Mouse (Mus musculus) monocyte, adult 2 months (primary cell): ENCODE results near the gene Yap1.

ENCODE experiments used
- DNase-seq, 2 experiments: peaks; one replicate each; pipeline ENCODE4 v3.0.0; 2022; ENCODE audit warnings: low spot score in 2 of 2, low read depth in 1 of 2

Yap1 gene

GRCm38 (mm10) chr9:8004370-8004991 lies at the start of gene Yap1:
Gene Yap1 (minus strand): TSS chr9:8004596.
- DNase-seq: no peak

DNA sequence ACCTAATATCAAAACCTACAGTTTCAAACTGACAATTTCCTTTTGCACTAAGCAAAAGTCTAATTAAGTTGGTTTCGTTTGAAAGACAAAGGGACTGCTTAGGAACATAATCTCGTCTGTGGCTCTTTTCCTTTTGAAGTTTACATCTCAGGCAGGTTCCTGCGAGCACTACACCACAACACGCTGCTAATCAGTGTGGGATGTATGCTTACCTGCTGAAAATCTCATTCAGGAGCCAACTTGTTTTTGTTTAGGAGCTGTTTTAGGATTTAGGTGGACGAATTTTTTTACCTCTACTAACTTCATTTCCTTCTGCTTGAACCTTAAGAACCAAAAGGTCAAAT lies 38.6 kb upstream of the Yap1 start:
- DNase-seq: no peak

DNA sequence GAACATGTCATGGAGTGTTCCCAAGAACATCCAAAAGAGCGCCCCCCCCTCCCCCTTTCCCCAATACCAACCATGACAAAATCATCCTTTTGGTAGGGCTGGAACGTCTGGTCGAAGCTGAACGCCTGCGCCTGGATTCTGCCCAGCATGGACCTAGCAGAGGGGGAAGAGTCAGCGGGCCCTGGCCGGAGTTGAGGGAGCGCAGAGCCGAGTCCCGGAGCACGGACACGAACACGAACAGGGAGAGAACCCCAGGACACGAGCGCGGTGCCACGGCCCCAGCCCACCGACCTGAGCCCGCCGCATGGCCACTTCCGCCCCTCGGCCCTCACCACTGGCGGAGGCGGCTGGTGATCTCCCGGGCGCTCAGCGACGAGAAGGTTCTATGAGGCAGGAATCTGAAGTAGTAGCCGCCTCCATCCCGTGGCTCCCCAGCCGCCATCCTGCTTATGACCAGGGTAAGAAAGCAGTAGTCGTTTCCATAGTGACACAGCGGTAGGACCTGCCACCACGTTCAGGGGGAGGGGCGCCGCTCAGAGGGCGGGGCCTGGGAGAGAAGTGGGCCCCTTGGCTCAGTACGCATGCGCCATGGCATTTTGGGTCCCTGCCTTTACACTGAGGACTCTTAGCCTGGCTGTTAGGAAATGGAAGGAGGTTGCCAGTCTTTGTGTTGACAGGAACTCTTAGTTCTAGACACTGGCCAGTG lies 38.1 kb upstream of the Yap1 start, which contains the start of gene Cfap300:
Cfap300 (minus strand) TSS at position 486 of the 706 bp plus-strand sequence.
- peak in 1 of 2 experiments; percentile 24 for DNase-seq

DNA sequence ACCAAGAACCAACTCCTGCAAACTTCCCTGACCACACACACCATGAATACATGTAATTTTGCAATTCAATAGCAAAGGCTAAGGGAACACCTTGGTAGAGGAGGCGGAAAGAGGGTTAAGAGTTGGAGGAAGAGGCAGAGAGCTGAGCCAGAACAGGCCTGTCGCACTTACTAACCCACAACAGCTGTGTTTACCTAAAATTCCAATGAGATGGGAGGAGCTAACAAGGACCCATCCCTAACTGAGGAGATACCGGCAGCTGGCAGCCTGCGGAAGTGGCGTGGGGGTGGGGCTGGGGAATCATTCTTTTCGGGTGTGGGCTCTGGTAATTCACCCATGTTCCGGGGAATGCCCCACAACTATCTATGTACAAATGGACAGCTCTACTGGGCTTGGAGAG lies 31.1 kb upstream of the Yap1 start:
- no peak for DNase-seq

- DNase-seq: no peak
Observed at GRCm38 (mm10) chr9:8035091-8035490, 30.7 kb upstream of the Yap1 start.

DNA sequence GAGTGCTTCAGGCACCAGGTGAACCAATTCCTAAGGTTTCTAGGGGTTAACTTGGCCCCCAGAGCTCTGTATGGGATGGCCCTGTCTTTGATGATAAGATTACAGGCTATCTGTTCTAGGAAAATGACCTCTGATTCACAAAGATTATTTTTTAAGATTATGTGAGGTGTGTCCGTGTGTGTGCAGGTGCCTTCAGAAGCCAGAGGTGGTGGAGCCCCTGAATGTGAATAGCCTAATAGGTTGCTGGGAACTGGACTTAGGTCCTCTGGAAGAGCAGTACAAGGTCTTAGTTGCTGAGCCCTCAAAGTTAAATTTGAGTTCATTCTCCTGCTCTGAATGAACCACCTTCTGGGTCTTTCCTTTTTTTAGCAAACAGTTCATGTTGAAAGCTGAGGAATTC lies 29.7 kb upstream of the Yap1 start:
- DNase-seq: no peak

DNA sequence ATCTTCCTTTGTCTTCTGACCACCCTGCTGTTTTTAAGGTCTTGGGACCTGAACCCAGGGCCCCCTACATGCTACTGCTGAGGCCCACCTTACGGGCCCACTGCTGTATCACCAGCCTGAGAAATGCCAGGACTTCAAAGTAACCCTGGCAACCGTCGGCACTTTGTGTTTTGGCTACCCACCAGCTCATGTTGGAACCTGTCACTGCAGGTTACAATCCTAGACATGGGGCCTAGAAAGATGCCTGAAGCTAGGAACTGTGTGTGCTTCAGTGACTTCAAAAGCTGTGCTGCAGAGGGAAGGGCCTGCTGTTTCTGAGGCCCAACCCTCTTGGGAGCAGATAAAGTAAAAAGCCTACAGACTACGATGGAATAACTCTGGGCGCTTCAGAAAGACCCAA lies 28.5 kb upstream of the Yap1 start:
- no peak for DNase-seq

DNA sequence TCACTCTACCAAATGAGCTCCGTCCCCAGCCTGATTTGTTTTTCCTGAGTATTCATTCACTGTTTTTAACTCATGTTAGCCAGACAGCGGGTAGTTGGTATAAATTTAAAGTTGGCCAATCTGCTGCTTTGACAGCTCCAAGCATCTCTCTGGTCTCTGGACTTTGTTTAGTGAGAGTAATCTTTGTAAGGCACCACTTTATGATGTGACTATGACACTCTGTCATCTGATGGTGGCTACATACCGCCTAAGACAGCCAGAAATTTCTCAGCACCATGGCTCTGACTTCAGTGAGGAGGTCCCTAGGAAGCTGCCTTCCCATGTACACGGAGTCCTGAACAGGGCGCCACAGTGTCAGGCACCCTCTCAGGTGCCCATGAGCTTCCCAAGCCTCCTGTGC lies 14.2 kb upstream of the Yap1 start:
- DNase-seq: no peak

- DNase-seq: peak; percentile 19 to 34
Observed at GRCm38 (mm10) chr9:8017253-8017913, 13.0 kb upstream of the Yap1 start.

DNA sequence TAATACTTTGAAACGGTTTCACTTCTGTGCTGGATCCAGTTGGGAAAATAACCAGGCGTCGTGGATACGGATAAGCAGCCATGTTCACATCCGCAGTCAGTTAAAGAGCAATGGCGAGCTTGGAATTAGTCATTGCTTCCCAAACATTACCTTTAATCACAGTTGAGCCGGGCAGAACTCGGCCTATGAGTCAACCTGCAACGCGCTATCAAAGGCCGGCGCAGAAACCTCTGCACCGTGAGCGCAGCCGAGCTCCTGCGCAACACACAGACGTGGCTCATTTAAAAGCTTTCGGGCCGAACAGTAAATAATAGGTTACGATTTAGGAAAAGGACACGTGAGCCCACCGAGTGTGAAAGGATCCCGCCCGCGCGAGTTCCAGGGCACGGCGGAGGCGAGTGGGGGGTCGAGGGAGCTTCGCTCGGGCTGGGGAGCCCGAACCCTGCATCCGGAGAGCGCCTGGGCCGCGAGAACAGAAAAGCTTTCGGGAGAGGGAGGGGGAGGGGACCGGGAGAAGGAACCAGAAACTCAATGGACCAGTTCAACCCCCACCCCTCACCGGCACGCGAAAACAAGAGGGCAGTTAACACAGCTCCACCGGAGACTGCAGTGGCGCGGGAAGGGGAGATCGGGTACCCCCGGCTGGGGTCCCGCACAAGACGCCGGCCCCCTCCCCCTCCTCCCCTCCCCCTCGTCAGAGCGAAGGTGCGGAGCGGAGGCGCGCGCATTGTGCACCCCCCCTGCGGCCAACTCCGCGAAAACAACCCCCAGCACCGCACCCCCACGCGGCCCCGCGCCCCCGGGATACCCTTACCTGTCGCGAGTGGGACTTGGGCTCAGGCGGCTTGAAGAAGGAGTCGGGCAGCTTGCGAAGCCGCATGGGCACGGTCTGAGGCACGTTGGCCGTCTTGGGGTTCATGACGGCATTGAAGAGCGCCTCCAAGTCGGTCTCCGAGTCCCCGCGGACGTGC lies 810 bp downstream of the Yap1 start:
- no peak for DNase-seq

GRCm38 (mm10) chr9:8002806-8003205 lies 1.6 kb downstream of the Yap1 start:
- DNase-seq: no peak

DNA sequence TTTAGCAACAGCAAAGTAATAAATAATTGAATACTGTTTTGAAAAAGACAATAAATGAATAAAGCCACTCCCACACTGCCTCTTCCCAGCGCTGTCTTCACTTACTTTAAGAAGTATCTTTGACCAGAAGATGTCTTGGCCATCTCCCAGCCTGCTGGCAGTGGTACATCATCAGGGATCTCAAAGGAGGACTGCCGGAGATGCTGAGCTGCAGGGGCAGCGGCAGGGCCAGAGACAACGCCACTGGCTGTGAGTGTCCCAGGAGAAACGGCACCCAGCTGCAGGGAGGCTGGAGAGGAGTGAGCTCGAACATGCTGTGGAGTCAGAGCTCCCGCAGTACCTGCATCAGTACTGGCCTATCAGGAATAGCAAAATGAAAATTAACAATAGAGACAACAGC lies 3.0 kb downstream of the Yap1 start:
- no peak for DNase-seq

DNA sequence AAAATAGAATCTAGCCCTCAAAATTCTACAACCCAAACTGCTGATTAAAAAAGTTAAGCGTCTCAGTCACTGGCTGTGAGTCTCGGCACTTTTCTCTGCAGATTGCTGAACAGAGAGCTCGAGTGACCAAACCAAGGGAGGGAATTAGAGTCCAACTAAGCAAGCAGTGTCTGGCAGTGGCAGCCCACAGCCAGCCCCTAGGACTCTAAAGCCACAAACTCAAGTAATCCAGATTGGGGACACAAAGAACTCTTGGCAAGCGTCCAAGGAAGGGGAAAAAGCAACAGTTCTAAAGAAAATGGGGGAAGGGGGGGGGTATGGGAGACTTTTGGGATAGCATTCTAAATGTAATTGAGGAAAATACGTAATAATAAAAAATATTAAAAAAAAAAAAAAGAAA lies 10.1 kb downstream of the Yap1 start:
- DNase-seq: no peak

DNA sequence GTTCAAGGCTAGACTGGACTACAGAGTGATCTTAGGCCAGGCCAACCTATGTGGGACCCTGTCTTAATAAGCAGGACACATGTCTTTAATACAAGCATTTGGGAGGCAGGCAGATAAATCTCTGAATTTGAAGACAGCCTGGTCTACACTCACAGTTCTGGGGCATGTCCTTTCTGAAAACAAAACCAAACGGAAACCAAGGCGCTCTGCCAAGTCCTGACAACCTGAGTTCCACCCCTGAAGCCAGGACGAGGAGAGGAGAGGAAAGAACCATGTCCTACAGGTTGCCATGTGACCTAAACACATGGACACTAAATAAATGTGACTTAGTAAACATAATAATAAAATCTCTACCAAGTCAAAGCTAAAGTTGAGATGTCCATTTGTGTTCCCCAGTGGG lies 11.7 kb downstream of the Yap1 start:
- DNase-seq: no peak

- DNase-seq: no peak
Observed at GRCm38 (mm10) chr9:7990897-7991296, 13.5 kb downstream of the Yap1 start.

DNA sequence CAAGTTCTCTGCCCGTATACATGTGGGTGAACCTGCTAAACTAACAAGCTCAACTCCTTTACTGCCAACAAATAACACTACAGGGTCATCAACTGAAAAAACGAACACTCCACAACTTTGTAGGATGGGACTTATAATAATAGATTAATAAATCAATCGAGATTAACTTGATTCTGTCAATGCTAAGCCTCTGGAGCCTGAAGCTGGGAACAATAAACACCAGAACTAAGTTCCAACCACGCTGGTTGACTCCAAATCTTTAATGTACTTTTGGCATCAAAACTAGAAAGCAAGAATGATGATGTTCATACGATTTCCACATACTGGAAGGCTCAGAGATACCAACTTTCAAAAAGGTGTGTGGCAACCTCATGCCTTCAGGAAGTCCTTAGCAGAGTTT lies 17.3 kb downstream of the Yap1 start:
- no peak for DNase-seq

GRCm38 (mm10) chr9:7984287-7984686 lies 20.1 kb downstream of the Yap1 start:
- no peak for DNase-seq

- no peak for DNase-seq
Observed at GRCm38 (mm10) chr9:7983665-7984064, 20.7 kb downstream of the Yap1 start.

DNA sequence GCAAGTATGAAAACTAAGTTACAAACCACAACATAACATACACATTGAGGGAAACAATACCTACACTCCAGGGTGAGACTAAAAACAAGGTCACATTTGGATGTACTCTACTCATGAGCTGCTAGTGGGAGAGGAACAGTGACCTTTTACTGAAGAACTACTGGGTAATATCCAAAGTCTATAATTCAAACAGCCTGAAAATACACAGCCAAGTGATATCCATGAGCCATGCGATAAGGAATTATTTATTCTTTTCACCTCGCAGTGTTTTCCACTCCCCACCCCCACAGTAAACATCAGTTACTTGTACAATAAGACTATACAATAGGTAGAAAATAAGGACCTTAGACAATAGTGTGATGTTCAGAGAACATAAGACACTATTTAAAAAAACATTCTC lies 24.2 kb downstream of the Yap1 start:
- no peak for DNase-seq

DNA sequence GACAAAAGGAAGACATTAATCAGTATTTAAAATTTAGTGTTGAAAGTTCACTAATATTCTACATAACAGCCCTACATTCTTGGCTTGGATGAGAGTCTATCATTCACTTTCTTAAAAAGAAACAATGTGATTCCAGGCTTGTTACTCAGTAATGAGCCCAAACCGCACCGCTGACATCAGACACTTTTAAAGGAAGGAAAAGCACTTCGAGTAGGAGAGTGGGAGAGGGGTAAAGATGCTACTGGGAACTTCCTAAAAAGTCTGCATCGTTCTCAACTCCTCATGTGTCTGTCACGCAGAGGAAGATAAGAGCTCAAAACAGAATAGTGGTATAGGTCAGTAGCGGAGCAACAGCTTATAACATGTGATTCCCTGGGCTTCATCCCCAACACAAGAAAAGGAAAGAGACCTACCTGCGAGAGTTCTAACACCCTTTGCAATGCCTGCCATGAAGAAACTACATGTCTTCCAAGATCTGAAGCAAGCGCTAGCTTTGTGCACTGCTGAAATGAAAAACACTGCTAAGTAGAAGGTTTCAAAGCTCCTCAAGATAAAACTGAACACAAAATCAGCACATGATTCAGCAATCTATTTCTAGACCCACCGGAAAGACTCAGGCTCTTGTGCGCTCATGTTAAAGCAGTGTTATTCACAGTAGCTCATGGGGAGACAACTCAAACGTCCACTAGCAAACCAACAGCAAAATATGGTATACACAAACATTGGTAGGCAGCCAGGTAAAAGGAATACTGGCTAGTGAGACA lies 25.1 kb downstream of the Yap1 start:
- no peak for DNase-seq

DNA sequence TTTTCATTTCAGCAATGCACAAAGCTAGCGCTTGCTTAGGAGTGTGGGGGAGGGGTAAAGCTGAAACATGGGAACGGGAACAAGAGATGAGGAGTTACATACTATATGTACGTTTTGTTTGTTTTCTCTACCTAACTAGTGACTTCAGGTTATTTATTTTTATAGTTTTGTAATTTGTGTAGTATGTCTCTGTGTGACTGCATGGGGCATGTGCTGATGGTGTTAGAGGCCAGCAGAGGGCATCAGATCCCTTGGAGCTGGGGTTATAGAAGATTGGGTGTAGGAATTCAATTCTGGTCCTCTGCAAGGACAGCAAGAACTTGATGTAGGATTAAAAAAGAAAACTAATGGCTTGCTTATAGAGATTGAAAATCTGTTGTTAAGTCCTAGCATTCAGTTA lies 25.9 kb downstream of the Yap1 start:
- no peak for DNase-seq
